Mouse (Mus musculus): ENCODE results near the gene Ssr3. TPM values are rescaled to one million over a fixed set of nuclear protein-coding genes. Genes with fewer than 3 reads are reported as not detected.

Ssr3 gene
- total RNA-seq, 4 experiments from 2014 or later: 146 to 229 (median 164) TPM

Other genes with a start within 250 kb of the Ssr3 start
- gene Tiparp, start 135.8 kb upstream of the Ssr3 start, total RNA-seq (2022): 10 to 100 TPM; 10.9 to 47.7 (median 17.5) TPM